In genomic region chr1:193261897-193262548, GRCm38 (mm10) we compare ENCODE assay signal across 9 mouse cellular contexts. TPM values are rescaled to one million over a fixed set of nuclear protein-coding genes. Genes with fewer than 3 reads are reported as not detected.
DNase-seq lines count a peak whose midpoint lies in the region; ATAC-seq and TF ChIP-seq lines count a peak whose summit lies in the region.
"Had no signal": no experiment of that assay in that cellular context is flagged by ENCODE, and none has a peak within 500 bp of the region (broad histone marks: within the 10 kb centered on the region; RNA-seq: fewer than 3 reads in every experiment).

No protein-coding gene starts in this region.

- peak; percentile 88 for DNase-seq in kidney, adult 2 months
- peak; percentile 71 for DNase-seq in lung, postnatal 10 days
- DNase-seq in cerebellum, adult 8-10 months: no peak
- no peak for DNase-seq in c-Kit-positive CD71-positive TER-119-positive erythroid progenitor cells, embryonic 14.5 days (ENCODE audit: low spot score)
- no peak for DNase-seq in frontal cortex, postnatal 10 days (ENCODE audit: low spot score in 2 of 2)

- H3K9ac ChIP-seq in liver, embryonic 15.5 days: no peak overlapping the region
- H3K9ac ChIP-seq in liver, embryonic 12.5 days: no peak overlapping the region
- H3K9ac ChIP-seq in heart, embryonic 12.5 days: no peak overlapping the region

- no peak overlapping the region for H3K27ac ChIP-seq in liver, embryonic 15.5 days (replicated peaks)
- H3K27ac ChIP-seq in liver, embryonic 12.5 days: no peak overlapping the region
- H3K27ac ChIP-seq in heart, embryonic 12.5 days (ENCODE audit: poor library complexity, severe bottlenecking): peak overlapping the region; percentile 43; the same call in 1 of the 2 replicates
- peak overlapping the region; percentile 96 for H3K27ac ChIP-seq in kidney, adult 2 months (ENCODE audit: insufficient read depth, low read depth, low read length)
- H3K27ac ChIP-seq: midbrain, embryonic 10.5 days had no signal

- H3K4me3 ChIP-seq in liver, embryonic 15.5 days (replicated peaks): no peak overlapping the region
- H3K4me3 ChIP-seq in liver, embryonic 12.5 days: no peak overlapping the region
- no peak overlapping the region for H3K4me3 ChIP-seq in heart, embryonic 12.5 days
- H3K4me3 ChIP-seq in kidney, adult 2 months (ENCODE audit: insufficient read depth, low read depth, low read length): no peak overlapping the region
- H3K4me3 ChIP-seq: midbrain, embryonic 10.5 days had no signal

- no peak overlapping the region for H3K4me2 ChIP-seq in liver, embryonic 15.5 days
- H3K4me2 ChIP-seq in liver, embryonic 12.5 days: no peak overlapping the region
- no peak overlapping the region for H3K4me2 ChIP-seq in heart, embryonic 12.5 days

- 44% methylated on average over 7 of the region's 7 CpGs for WGBS in liver, embryonic 15.5 days (ENCODE audit: insufficient replicate concordance)
- 56% methylated on average over 7 of the region's 7 CpGs for WGBS in liver, embryonic 12.5 days (ENCODE audit: insufficient replicate concordance)
- WGBS in heart, embryonic 12.5 days: 55% methylated on average over 7 of the region's 7 CpGs
- WGBS in kidney, adult 2 months: 56% methylated on average over 7 of the region's 7 CpGs

- TF ChIP-seq POLR2A in kidney, adult 2 months (IDR thresholded peaks at IDR 0.05; ENCODE audit: low read depth, low read length): no peak

- H3K9me3 ChIP-seq in liver, embryonic 15.5 days (replicated peaks): no peaks in the 10 kb centered on the region
- H3K9me3 ChIP-seq in liver, embryonic 12.5 days (replicated peaks): no peaks in the 10 kb centered on the region
- H3K9me3 ChIP-seq in heart, embryonic 12.5 days (replicated peaks): no peaks in the 10 kb centered on the region
- H3K9me3 ChIP-seq: midbrain, embryonic 10.5 days had no signal

- ATAC-seq in liver, embryonic 15.5 days (ENCODE audit: insufficient read depth): 0 out of 2 replicates have a peak, but pooled peaks have one; percentile 22
- ATAC-seq in liver, embryonic 12.5 days: no peak
- ATAC-seq in heart, embryonic 12.5 days (ENCODE audit: insufficient number of reproducible peaks, low FRiP score): peak; percentile 39; the same call in 1 of the 2 replicates

- H3K4me1 ChIP-seq in liver, embryonic 15.5 days (replicated peaks): no peaks in the 10 kb centered on the region
- no peaks in the 10 kb centered on the region for H3K4me1 ChIP-seq in liver, embryonic 12.5 days
- peaks cover 23% of the 10 kb centered on the region for H3K4me1 ChIP-seq in heart, embryonic 12.5 days (replicated peaks)
- H3K4me1 ChIP-seq in kidney, adult 2 months (ENCODE audit: control insufficient read depth, insufficient read depth, low read length): peaks cover 3% of the 10 kb centered on the region; the same call in 1 of the 2 replicates
- H3K4me1 ChIP-seq: midbrain, embryonic 10.5 days had no signal

- H3K36me3 ChIP-seq in liver, embryonic 15.5 days (replicated peaks): no peaks in the 10 kb centered on the region
- no peaks in the 10 kb centered on the region for H3K36me3 ChIP-seq in liver, embryonic 12.5 days
- no peaks in the 10 kb centered on the region for H3K36me3 ChIP-seq in heart, embryonic 12.5 days
- no peaks in the 10 kb centered on the region for H3K36me3 ChIP-seq in kidney, adult 2 months (ENCODE audit: control insufficient read depth, insufficient read depth, low read length)
- H3K36me3 ChIP-seq: midbrain, embryonic 10.5 days had no signal

- no peak for TF ChIP-seq CTCF in kidney, adult 2 months (conservative IDR thresholded peaks at IDR 0.05; ENCODE audit: insufficient read depth, insufficient read length, low read depth, low read length)

- H3K27me3 ChIP-seq in liver, embryonic 15.5 days: no peaks in the 10 kb centered on the region
- H3K27me3 ChIP-seq in liver, embryonic 12.5 days (replicated peaks): no peaks in the 10 kb centered on the region
- H3K27me3 ChIP-seq in heart, embryonic 12.5 days (replicated peaks): no peaks in the 10 kb centered on the region
- no peaks in the 10 kb centered on the region for H3K27me3 ChIP-seq in kidney, adult 2 months (replicated peaks; ENCODE audit: control insufficient read depth, insufficient read depth, low read length)

RNA-seq across cellular contexts. Expression of gene Hsd11b1, which starts 1.9 kb away (rescaled TPM):
- polyA plus RNA-seq in liver, embryonic 15.5 days (2015; fragmentation: Nextera tagmentation; extraction: Ambion mirVana): 12.7 and 19.5 TPM in 2 replicates
- polyA plus RNA-seq in liver, embryonic 12.5 days (2016; fragmentation: Nextera tagmentation; extraction: Ambion mirVana): 0.89 and 1.2 TPM in 2 replicates
- polyA plus RNA-seq in heart, embryonic 12.5 days (2016; fragmentation: Nextera tagmentation; extraction: Ambion mirVana): 1.5 TPM in 2 replicates
- 125 and 136 TPM in 2 replicates for polyA plus RNA-seq in kidney, adult 2 months (2012; rRNA removed)

RNA-seq across cellular contexts. Expression of gene G0s2, which starts 11.0 kb away (rescaled TPM):
- 105 and 146 TPM in 2 replicates for polyA plus RNA-seq in liver, embryonic 15.5 days (2015; fragmentation: Nextera tagmentation; extraction: Ambion mirVana)
- polyA plus RNA-seq in liver, embryonic 12.5 days (2016; fragmentation: Nextera tagmentation; extraction: Ambion mirVana): 23.8 and 27.0 TPM in 2 replicates
- 36.5 and 38.2 TPM in 2 replicates for polyA plus RNA-seq in heart, embryonic 12.5 days (2016; fragmentation: Nextera tagmentation; extraction: Ambion mirVana)
- polyA plus RNA-seq in kidney, adult 2 months (2012; rRNA removed): 175 and 201 TPM in 2 replicates

RNA-seq across cellular contexts. Expression of gene Lamb3, which starts 54.5 kb away (rescaled TPM):
- polyA plus RNA-seq in liver, embryonic 15.5 days (2015; fragmentation: Nextera tagmentation; extraction: Ambion mirVana): 0.63 and 0.75 TPM in 2 replicates
- 0.04 and 0.25 TPM in 2 replicates for polyA plus RNA-seq in liver, embryonic 12.5 days (2016; fragmentation: Nextera tagmentation; extraction: Ambion mirVana)
- 2.3 and 2.5 TPM in 2 replicates for polyA plus RNA-seq in heart, embryonic 12.5 days (2016; fragmentation: Nextera tagmentation; extraction: Ambion mirVana)
- polyA plus RNA-seq in kidney, adult 2 months (2012; rRNA removed): 2.7 and 4.8 TPM in 2 replicates

Comparison
In these comparisons a context has a peak if more than half of its experiments do, and no peak if none do; other contexts are left out.
1. H3K27ac ChIP-seq: peak in heart, embryonic 12.5 days (single experiment) and kidney, adult 2 months (single experiment); none in liver, embryonic 15.5 days (single experiment) and liver, embryonic 12.5 days (single experiment).
2. DNase-seq: peak in kidney, adult 2 months (single experiment) and lung, postnatal 10 days (single experiment); none in cerebellum, adult 8-10 months (single experiment), c-Kit-positive CD71-positive TER-119-positive erythroid progenitor cells, embryonic 14.5 days (single experiment) and frontal cortex, postnatal 10 days (0 of 2).